8 mouse cellular contexts compared by ENCODE assay signal in the genomic region with DNA sequence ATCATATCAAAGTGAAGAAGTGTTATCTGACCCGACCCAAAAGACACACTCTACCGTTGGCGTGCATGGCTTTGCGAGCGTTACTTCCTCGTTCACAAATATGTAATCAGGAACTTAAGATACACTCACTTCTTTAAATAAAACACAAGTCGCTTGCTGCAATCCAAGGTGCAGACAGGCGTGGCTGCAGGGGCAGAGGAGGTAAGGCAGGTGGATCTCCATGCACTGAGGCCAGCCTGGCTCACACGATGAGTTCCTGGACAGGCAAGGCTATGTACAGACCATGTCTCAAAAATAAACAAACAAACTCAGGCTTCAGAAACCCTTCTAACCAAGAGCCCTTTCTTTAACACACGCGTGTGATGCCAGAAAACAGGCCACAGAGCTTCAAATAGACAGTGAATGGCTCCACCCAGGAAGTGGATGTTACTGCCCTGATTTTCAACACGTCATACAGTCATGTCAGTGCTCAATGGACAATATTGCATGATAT. TPM values are rescaled to one million over a fixed set of nuclear protein-coding genes. Genes with fewer than 3 reads are reported as not detected.
A peak's percentile ranks its signal among the peaks of the same experiment; 100 is the strongest.
DNase-seq lines count a peak whose midpoint lies in the region; ATAC-seq and TF ChIP-seq lines count a peak whose summit lies in the region.

No protein-coding gene starts in this region.

- no peak overlapping the region for H3K27ac ChIP-seq in kidney, postnatal 0 days
- no peak overlapping the region for H3K27ac ChIP-seq in embryonic facial prominence, embryonic 12.5 days
- peak overlapping the region; percentile 28; the same call in 1 of the 2 replicates for H3K27ac ChIP-seq in limb, embryonic 15.5 days

- peak overlapping the region; percentile 80 for H3K4me2 ChIP-seq in kidney, postnatal 0 days (ENCODE audit: low read length)
- H3K4me2 ChIP-seq in embryonic facial prominence, embryonic 12.5 days (replicated peaks): peak overlapping the region; percentile 85
- peak overlapping the region; percentile 87 for H3K4me2 ChIP-seq in limb, embryonic 15.5 days

- no peak overlapping the region for H3K9ac ChIP-seq in kidney, postnatal 0 days (ENCODE audit: low read depth, low read length)
- H3K9ac ChIP-seq in embryonic facial prominence, embryonic 12.5 days: no peak overlapping the region
- no peak overlapping the region for H3K9ac ChIP-seq in limb, embryonic 15.5 days

- TF ChIP-seq CTCF in kidney, postnatal 0 days (IDR thresholded peaks at IDR 0.05; ENCODE audit: low read depth): no peak

- no peaks in the 10 kb centered on the region for H3K36me3 ChIP-seq in kidney, postnatal 0 days (ENCODE audit: insufficient read depth, low read length)
- H3K36me3 ChIP-seq in embryonic facial prominence, embryonic 12.5 days: no peaks in the 10 kb centered on the region
- no peaks in the 10 kb centered on the region for H3K36me3 ChIP-seq in limb, embryonic 15.5 days

- no peaks in the 10 kb centered on the region for H3K27me3 ChIP-seq in kidney, postnatal 0 days (ENCODE audit: insufficient read depth, low read length)
- no peaks in the 10 kb centered on the region for H3K27me3 ChIP-seq in embryonic facial prominence, embryonic 12.5 days
- H3K27me3 ChIP-seq in limb, embryonic 15.5 days: no peaks in the 10 kb centered on the region

- H3K4me3 ChIP-seq in kidney, postnatal 0 days (replicated peaks; ENCODE audit: low read depth, low read length): peak overlapping the region; percentile 65
- H3K4me3 ChIP-seq in embryonic facial prominence, embryonic 12.5 days: peak overlapping the region; percentile 96
- H3K4me3 ChIP-seq in limb, embryonic 15.5 days: peak overlapping the region; percentile 74

- WGBS in kidney, postnatal 0 days: 49% methylated on average over 12 of the region's 12 CpGs
- WGBS in embryonic facial prominence, embryonic 12.5 days: 45% methylated on average over 12 of the region's 12 CpGs
- 41% methylated on average over 12 of the region's 12 CpGs for WGBS in limb, embryonic 15.5 days

- ATAC-seq in kidney, postnatal 0 days (replicated peaks; ENCODE audit: low FRiP score, low read depth): no peak
- no peak for ATAC-seq in embryonic facial prominence, embryonic 12.5 days (ENCODE audit: insufficient number of reproducible peaks, insufficient read depth, low FRiP score, low TSS enrichment)
- no peak for ATAC-seq in limb, embryonic 15.5 days (ENCODE audit: insufficient number of reproducible peaks, low FRiP score, low TSS enrichment, low read depth)

- H3K4me1 ChIP-seq in kidney, postnatal 0 days (replicated peaks; ENCODE audit: insufficient read depth, low read length): peaks cover 31% of the 10 kb centered on the region
- H3K4me1 ChIP-seq in embryonic facial prominence, embryonic 12.5 days: peaks cover 47% of the 10 kb centered on the region
- H3K4me1 ChIP-seq in limb, embryonic 15.5 days: peaks cover 52% of the 10 kb centered on the region

- no peaks in the 10 kb centered on the region for H3K9me3 ChIP-seq in kidney, postnatal 0 days (replicated peaks; ENCODE audit: low read length)
- no peaks in the 10 kb centered on the region for H3K9me3 ChIP-seq in embryonic facial prominence, embryonic 12.5 days
- H3K9me3 ChIP-seq in limb, embryonic 15.5 days: no peaks in the 10 kb centered on the region

- peak; percentile 32 for DNase-seq in kidney, postnatal 0 days (ENCODE audit: low spot score)
- DNase-seq in kidney, postnatal 10 days: no peak
- DNase-seq in naive thymus-derived CD4-positive, alpha-beta T cell, adult 2 months (ENCODE audit: low read depth): peak; percentile 89
- DNase-seq in layer of hippocampus, adult 9-11 months: no peak
- no peak for DNase-seq in adrenal gland, postnatal 10 days
- no peak for DNase-seq in cerebellum, adult 11-12 months

RNA-seq across cellular contexts. Expression of a gene that starts 2.4 kb away (rescaled TPM):
- polyA plus RNA-seq in kidney, postnatal 0 days (2015; fragmentation: Nextera tagmentation; extraction: Ambion mirVana): 11.9 and 12.5 TPM in 2 replicates
- 23.1 and 24.7 TPM in 2 replicates for polyA plus RNA-seq in embryonic facial prominence, embryonic 12.5 days (2016; fragmentation: Nextera tagmentation; extraction: Ambion mirVana)
- polyA plus RNA-seq in limb, embryonic 15.5 days (2015; fragmentation: Nextera tagmentation; extraction: Ambion mirVana): 17.3 and 17.8 TPM in 2 replicates
- total RNA-seq in adrenal gland, postnatal 10 days (2021): 10 to 100 TPM; 47.9 to 49.1 TPM

Comparison
In these comparisons a context has a peak if more than half of its experiments do, and no peak if none do; other contexts are left out.
1. DNase-seq: peak in kidney, postnatal 0 days (single experiment) and naive thymus-derived CD4-positive, alpha-beta T cell, adult 2 months (single experiment); none in kidney, postnatal 10 days (single experiment), layer of hippocampus, adult 9-11 months (single experiment), adrenal gland, postnatal 10 days (single experiment) and cerebellum, adult 11-12 months (single experiment).
2. Peak in every context shown above with its lines, with median percentiles within 50 percentile points of each other: H3K4me2 ChIP-seq and H3K4me3 ChIP-seq.